Mouse (Mus musculus): Measurements from ENCODE around the gene 1700018F24Rik. TPM values are rescaled to one million over a fixed set of nuclear protein-coding genes. Genes with fewer than 3 reads are reported as not detected.
"Not testable (repeated sequence)": the region's sequence is repeated elsewhere in the genome, so short reads cannot be mapped to it uniquely, and the experiment has no call there.

Gene 1700018F24Rik
- total RNA-seq, 1 experiment: not detected

DNA sequence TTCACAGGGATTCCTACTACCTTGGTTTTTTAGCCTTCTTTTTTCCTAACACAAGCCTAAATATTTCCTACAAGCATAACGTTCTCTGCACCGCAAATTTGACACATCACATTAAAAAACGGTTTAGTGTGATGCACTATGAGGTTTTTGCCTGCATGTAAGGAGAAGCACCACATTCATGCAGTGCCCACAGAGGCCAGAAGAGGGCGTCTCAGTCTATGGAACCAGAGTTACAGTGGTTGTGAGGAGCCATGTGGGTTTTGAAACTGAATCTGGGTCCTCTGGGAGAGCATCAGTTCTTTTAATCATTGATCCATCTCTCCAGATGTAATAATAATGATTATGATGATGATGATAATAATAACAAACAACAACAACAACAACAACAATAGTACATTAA is 1.2 kb upstream of the 1700018F24Rik start:
- no peaks in the 10 kb centered on the region for H3K36me3 ChIP-seq (ENCODE audit: control insufficient read depth, insufficient read depth, low read length, poor library complexity, severe bottlenecking)
- H3K9ac ChIP-seq (ENCODE audit: insufficient read depth, low read depth, low read length, poor library complexity, severe bottlenecking): no peak overlapping the region
- H3K9me3 ChIP-seq (ENCODE audit: control insufficient read depth, insufficient read depth, low read depth, low read length): no peaks in the 10 kb centered on the region
- in situ Hi-C loops (cut with MboI; ENCODE audit: low sequenced_read_pairs in 2 of 2, unreplicated experiment in 2 of 2): no loop called here
- no peaks in the 10 kb centered on the region for H3K4me1 ChIP-seq (ENCODE audit: control insufficient read depth in 2 of 2, insufficient read depth in 2 of 2, low read length in 2 of 2, poor library complexity in 1 of 2)
- H3K27ac ChIP-seq (ENCODE audit: insufficient read depth, low read depth, low read length, poor library complexity, severe bottlenecking): no peak overlapping the region
- peak; percentile 58 for DNase-seq (ENCODE audit: low read depth, low spot score)
- H3K4me3 ChIP-seq (ENCODE audit: insufficient read depth in 1 of 2, low read depth in 1 of 2, low read length in 2 of 2, poor library complexity in 1 of 2, severe bottlenecking in 1 of 2): no peak overlapping the region
- TF ChIP-seq ZC3H11A (IDR thresholded peaks at IDR 0.05; ENCODE audit: borderline replicate concordance, low read depth, low read length) (peak; percentile 79), HCFC1 (IDR thresholded peaks at IDR 0.05; ENCODE audit: borderline replicate concordance, insufficient read depth, low read length) (no peak)

DNA sequence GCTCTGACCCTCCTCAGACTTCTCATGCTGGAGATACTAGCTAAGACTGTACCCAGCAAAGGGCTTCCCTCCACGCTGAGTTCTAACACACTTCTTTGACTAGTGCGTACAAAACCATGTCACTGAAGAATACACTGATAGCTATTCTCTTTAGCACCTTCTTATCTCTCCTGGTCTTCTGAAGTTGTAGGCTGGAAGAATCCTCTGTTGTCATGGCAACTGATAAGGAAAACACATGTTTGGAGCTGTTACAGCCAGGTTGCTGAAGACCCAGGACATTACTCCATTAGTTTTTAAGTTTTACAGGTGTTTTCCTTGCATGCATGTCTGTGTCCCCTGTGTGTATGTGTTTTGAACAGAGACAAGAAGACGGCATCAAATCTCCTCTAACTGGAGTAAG is 11.4 kb downstream of the 1700018F24Rik start:
- H3K9ac ChIP-seq (ENCODE audit: insufficient read depth, low read depth, low read length, poor library complexity, severe bottlenecking); DNase-seq (ENCODE audit: low read depth, low spot score); H3K27ac ChIP-seq (ENCODE audit: insufficient read depth, low read depth, low read length, poor library complexity, severe bottlenecking); H3K9me3 ChIP-seq (ENCODE audit: control insufficient read depth, insufficient read depth, low read depth, low read length); H3K36me3 ChIP-seq (ENCODE audit: control insufficient read depth, insufficient read depth, low read length, poor library complexity, severe bottlenecking); in situ Hi-C loops (cut with MboI; ENCODE audit: low sequenced_read_pairs in 2 of 2, unreplicated experiment in 2 of 2); H3K4me1 ChIP-seq (ENCODE audit: control insufficient read depth in 2 of 2, insufficient read depth in 2 of 2, low read length in 2 of 2, poor library complexity in 1 of 2); H3K4me3 ChIP-seq (ENCODE audit: insufficient read depth in 1 of 2, low read depth in 1 of 2, low read length in 2 of 2, poor library complexity in 1 of 2, severe bottlenecking in 1 of 2): not testable (repeated sequence)

DNA sequence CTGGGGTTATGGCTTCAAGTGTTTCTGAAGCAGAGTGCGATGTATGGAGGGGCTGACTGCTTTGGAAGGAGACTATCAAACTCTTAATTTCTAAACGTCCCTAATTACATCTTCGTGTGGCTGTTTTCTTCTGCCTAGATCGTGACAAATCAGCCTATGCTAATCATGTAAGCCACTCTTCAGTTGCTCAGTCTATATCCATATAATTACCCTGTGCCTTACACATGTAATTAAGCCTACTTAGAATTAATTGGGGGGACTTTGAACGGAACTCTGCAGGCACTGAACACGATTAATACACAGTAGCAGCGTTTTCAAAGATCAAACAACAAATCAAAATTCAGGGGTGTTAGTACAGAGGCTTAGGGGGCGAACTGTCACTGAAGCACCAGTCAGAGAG is 15.1 kb downstream of the 1700018F24Rik start:
- Histone ChIP-seq H3K36me3 (ENCODE audit: control insufficient read depth, insufficient read depth, low read length, poor library complexity, severe bottlenecking) (no peaks in the 10 kb centered on the region), H3K9ac (ENCODE audit: insufficient read depth, low read depth, low read length, poor library complexity, severe bottlenecking) (no peak overlapping the region), H3K4me3 (ENCODE audit: insufficient read depth in 1 of 2, low read depth in 1 of 2, low read length in 2 of 2, poor library complexity in 1 of 2, severe bottlenecking in 1 of 2) (no peak overlapping the region), H3K27ac (ENCODE audit: insufficient read depth, low read depth, low read length, poor library complexity, severe bottlenecking) (no peak overlapping the region), H3K9me3 (ENCODE audit: control insufficient read depth, insufficient read depth, low read depth, low read length) (no peaks in the 10 kb centered on the region), H3K4me1 (ENCODE audit: control insufficient read depth in 2 of 2, insufficient read depth in 2 of 2, low read length in 2 of 2, poor library complexity in 1 of 2) (no peaks in the 10 kb centered on the region; a peak in 1 of 4 replicates)
- in situ Hi-C loops (cut with MboI; ENCODE audit: low sequenced_read_pairs in 2 of 2, unreplicated experiment in 2 of 2): no loop called here
- no peak for TF ChIP-seq MAFK (IDR thresholded peaks at IDR 0.05; ENCODE audit: insufficient read depth, low read depth, low read length)
- TF ChIP-seq HCFC1 (IDR thresholded peaks at IDR 0.05; ENCODE audit: borderline replicate concordance, insufficient read depth, low read length): no peak
- no peak for TF ChIP-seq ZNF384 (IDR thresholded peaks at IDR 0.05; ENCODE audit: low read depth, low read length)
- no peak for TF ChIP-seq CHD2 (IDR thresholded peaks at IDR 0.05; ENCODE audit: low read depth, low read length)
- TF ChIP-seq ZC3H11A (IDR thresholded peaks at IDR 0.05; ENCODE audit: borderline replicate concordance, low read depth, low read length): no peak
- DNase-seq (ENCODE audit: low read depth, low spot score): no peak

DNA sequence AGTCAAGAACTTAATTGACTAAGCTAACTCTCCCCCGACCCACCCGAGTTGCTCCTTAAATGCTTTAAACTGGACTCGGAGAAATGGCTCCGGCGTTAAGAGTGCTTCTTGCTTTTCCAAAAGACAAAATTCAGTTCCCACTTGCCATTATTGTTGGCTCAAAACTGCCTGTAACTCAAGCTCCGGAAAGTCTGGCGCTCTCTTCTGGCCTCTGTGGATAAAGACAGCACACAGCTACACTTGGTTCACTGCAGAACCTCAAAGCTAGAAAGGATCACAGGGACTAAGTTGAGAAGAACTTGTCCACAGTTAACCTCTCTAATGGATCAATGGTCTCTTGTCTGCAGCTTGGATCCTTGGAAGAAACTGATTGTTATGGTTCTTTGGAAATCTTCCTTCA is 15.9 kb downstream of the 1700018F24Rik start:
- Histone ChIP-seq H3K27ac (ENCODE audit: insufficient read depth, low read depth, low read length, poor library complexity, severe bottlenecking) (peak overlapping the region; percentile 75; the same call in 1 of the 2 replicates), H3K4me3 (ENCODE audit: insufficient read depth in 1 of 2, low read depth in 1 of 2, low read length in 2 of 2, poor library complexity in 1 of 2, severe bottlenecking in 1 of 2) (no peak overlapping the region), H3K36me3 (ENCODE audit: control insufficient read depth, insufficient read depth, low read length, poor library complexity, severe bottlenecking) (no peaks in the 10 kb centered on the region), H3K4me1 (ENCODE audit: control insufficient read depth in 2 of 2, insufficient read depth in 2 of 2, low read length in 2 of 2, poor library complexity in 1 of 2) (no peaks in the 10 kb centered on the region; a peak in 1 of 4 replicates), H3K9me3 (ENCODE audit: control insufficient read depth, insufficient read depth, low read depth, low read length) (no peaks in the 10 kb centered on the region), H3K9ac (ENCODE audit: insufficient read depth, low read depth, low read length, poor library complexity, severe bottlenecking) (no peak overlapping the region)
- no peak for TF ChIP-seq MAFK (IDR thresholded peaks at IDR 0.05; ENCODE audit: insufficient read depth, low read depth, low read length)
- no peak for TF ChIP-seq HCFC1 (IDR thresholded peaks at IDR 0.05; ENCODE audit: borderline replicate concordance, insufficient read depth, low read length)
- no peak for TF ChIP-seq CHD2 (IDR thresholded peaks at IDR 0.05; ENCODE audit: low read depth, low read length)
- no peak for TF ChIP-seq ZNF384 (IDR thresholded peaks at IDR 0.05; ENCODE audit: low read depth, low read length)
- no peak for TF ChIP-seq ZC3H11A (IDR thresholded peaks at IDR 0.05; ENCODE audit: borderline replicate concordance, low read depth, low read length)
- DNase-seq (ENCODE audit: low read depth, low spot score): peak; percentile 52
- in situ Hi-C loops (cut with MboI; ENCODE audit: low sequenced_read_pairs in 2 of 2, unreplicated experiment in 2 of 2): no loop called here

DNA sequence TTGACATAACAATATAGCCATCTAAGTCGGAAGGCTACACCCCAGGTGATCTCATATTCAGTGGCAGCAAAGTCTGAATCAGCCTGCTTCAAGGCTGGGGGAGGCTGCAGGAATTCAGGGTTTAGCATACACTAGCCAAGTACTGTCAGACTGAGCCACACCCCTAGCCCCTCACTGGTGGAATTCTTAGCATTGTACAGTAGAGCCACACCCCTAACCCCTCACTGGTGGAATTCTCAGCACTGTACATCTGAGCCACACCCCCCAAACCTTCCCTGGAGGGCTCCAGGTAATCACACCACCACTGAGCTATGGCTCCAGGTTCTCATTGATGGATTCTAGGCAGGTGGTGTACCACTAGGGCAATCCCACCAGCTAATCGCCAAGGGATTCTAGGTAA is 16.7 kb downstream of the 1700018F24Rik start:
- H3K9ac ChIP-seq (ENCODE audit: insufficient read depth, low read depth, low read length, poor library complexity, severe bottlenecking): no peak overlapping the region
- no peak for DNase-seq (ENCODE audit: low read depth, low spot score)
- TF ChIP-seq MAFK (IDR thresholded peaks at IDR 0.05; ENCODE audit: insufficient read depth, low read depth, low read length): no peak
- TF ChIP-seq HCFC1 (IDR thresholded peaks at IDR 0.05; ENCODE audit: borderline replicate concordance, insufficient read depth, low read length): no peak
- TF ChIP-seq CHD2 (IDR thresholded peaks at IDR 0.05; ENCODE audit: low read depth, low read length): no peak
- no peak for TF ChIP-seq ZNF384 (IDR thresholded peaks at IDR 0.05; ENCODE audit: low read depth, low read length)
- no peak for TF ChIP-seq ZC3H11A (IDR thresholded peaks at IDR 0.05; ENCODE audit: borderline replicate concordance, low read depth, low read length)
- H3K4me1 ChIP-seq (ENCODE audit: control insufficient read depth in 2 of 2, insufficient read depth in 2 of 2, low read length in 2 of 2, poor library complexity in 1 of 2): no peaks in the 10 kb centered on the region; a peak in 1 of 4 replicates
- no peak overlapping the region; the same call in 1 of the 2 replicates for H3K27ac ChIP-seq (ENCODE audit: insufficient read depth, low read depth, low read length, poor library complexity, severe bottlenecking)
- no peaks in the 10 kb centered on the region for H3K36me3 ChIP-seq (ENCODE audit: control insufficient read depth, insufficient read depth, low read length, poor library complexity, severe bottlenecking)
- in situ Hi-C loops (cut with MboI; ENCODE audit: low sequenced_read_pairs in 2 of 2, unreplicated experiment in 2 of 2): no loop called here
- H3K4me3 ChIP-seq (ENCODE audit: insufficient read depth in 1 of 2, low read depth in 1 of 2, low read length in 2 of 2, poor library complexity in 1 of 2, severe bottlenecking in 1 of 2): no peak overlapping the region
- H3K9me3 ChIP-seq (ENCODE audit: control insufficient read depth, insufficient read depth, low read depth, low read length): no peaks in the 10 kb centered on the region
